Mouse (Mus musculus) kidney, embryonic 16.5 days (tissue): ENCODE results near the gene Rab19. TPM values are rescaled to one million over a fixed set of nuclear protein-coding genes. Genes with fewer than 3 reads are reported as not detected.
"Not testable (repeated sequence)": the region's sequence is repeated elsewhere in the genome, so short reads cannot be mapped to it uniquely, and the experiment has no call there.

Experiments
- ATAC-seq: fragments of 200-750 bp; cut with Nextera tagmentation; 2 replicates; pipeline ENCODE4 v1.8.0; 2017; ENCODE audit warnings: moderate TSS enrichment; ENCODE audit not compliant: low FRiP score, low TSS enrichment
- H3K27ac ChIP-seq: fragments of 300-500 bp; sonication (generic); 2 replicates; pipeline ENCODE4 v1.5.1; 2014; ENCODE audit warnings: low read length
- H3K27me3 ChIP-seq: fragments of 300-500 bp; sonication (generic); 2 replicates; pipeline ENCODE4 v1.6.1; 2014; ENCODE audit warnings: low read length, control low read depth, mixed read lengths; ENCODE audit not compliant: insufficient read depth
- H3K36me3 ChIP-seq: fragments of 300-500 bp; sonication (generic); 2 replicates; pipeline ENCODE4 v1.6.1; 2014; ENCODE audit warnings: low read length, control low read depth, mixed read lengths; ENCODE audit not compliant: insufficient read depth
- H3K4me1 ChIP-seq: fragments of 300-500 bp; sonication (generic); 2 replicates; pipeline ENCODE4 v1.6.1; 2014; ENCODE audit warnings: low read length, control low read depth, mixed read lengths; ENCODE audit not compliant: insufficient read depth
- H3K4me2 ChIP-seq: fragments of 300-500 bp; sonication (generic); replicated peaks from 2 replicates; pipeline ENCODE4 v1.6.1; 2014; ENCODE audit warnings: low read depth, low read length
- H3K4me3 ChIP-seq: fragments of 300-500 bp; sonication (generic); 2 replicates; pipeline ENCODE4 v1.5.1; 2014; ENCODE audit warnings: mild to moderate bottlenecking, low read length
- H3K9ac ChIP-seq: fragments of 300-500 bp; sonication (generic); replicated peaks from 2 replicates; pipeline ENCODE4 v1.6.1; 2014; ENCODE audit warnings: low read length
- H3K9me3 ChIP-seq: fragments of 300-500 bp; sonication (generic); 2 replicates; pipeline ENCODE4 v1.6.1; 2016; ENCODE audit warnings: low read length, control low read depth
- WGBS: fragments of 180-500 bp; shearing (Covaris S2); extraction: QIAGEN DNeasy Blood & Tissue Kit; methylation state at CpG from one replicate; pipeline ENCODE4 v1.1.7; 2014; 5-methylcytosine and 5-hydroxymethylcytosine counted together
- polyA plus RNA-seq: library from polyadenylated mRNA; unstranded; fragments of >200 nt; fragmentation: Nextera tagmentation; extraction: Ambion mirVana; gene quantifications from 2 replicates; pipeline ENCODE4 v1.2.1, GENCODE M21; 2015

Rab19 gene
- polyA plus RNA-seq, 1 experiment from 2014 or later, result 2.2 TPM

GRCm38 (mm10) chr6:39377311-39377827 is 3.6 kb upstream of the Rab19 start, which contains the start of gene Slc37a3:
Slc37a3 (minus strand) TSS chr6:39377675.
- Histone ChIP-seq H3K36me3 (peaks cover 10% of the 10 kb centered on the region), H3K27me3 (no peaks in the 10 kb centered on the region), H3K4me1 (peaks cover 28% of the 10 kb centered on the region), H3K4me2 (peak within 1 kb of the TSS; percentile 73), H3K4me3 (peak within 1 kb of the TSS; percentile 72), H3K9ac (peak within 1 kb of the TSS; percentile 84), H3K27ac (0 out of 2 replicates have a peak within 1 kb of the TSS, but pooled peaks have one; percentile 20), H3K9me3 (0 out of 2 replicates have a peak, but pooled peaks cover 6% of the 10 kb centered on the region)
- 0% methylated on average over 40 of the region's 43 CpGs for WGBS
- peak; percentile 83 for ATAC-seq

- not testable (repeated sequence) for ATAC-seq, H3K4me2 ChIP-seq, H3K4me3 ChIP-seq, H3K27ac ChIP-seq, H3K9me3 ChIP-seq, H3K9ac ChIP-seq, H3K36me3 ChIP-seq, H3K27me3 ChIP-seq
- H3K4me1 ChIP-seq, result peaks cover 19% of the 10 kb centered on the region; the same call in 1 of the 2 replicates
- 74% methylated on average over 11 of the region's 13 CpGs for WGBS
Measured at GRCm38 (mm10) chr6:39378161-39378835, 2.7 kb upstream of the Rab19 start.

- Histone ChIP-seq H3K27ac (no peak overlapping the region), H3K9me3 (0 out of 2 replicates have a peak, but pooled peaks cover 2% of the 10 kb centered on the region), H3K4me3 (no peak overlapping the region), H3K4me2 (no peak overlapping the region), H3K36me3 (peaks cover 5% of the 10 kb centered on the region), H3K27me3 (no peaks in the 10 kb centered on the region), H3K9ac (no peak overlapping the region), H3K4me1 (peaks cover 15% of the 10 kb centered on the region; the same call in 1 of the 2 replicates)
- WGBS, result 64% methylated on average over 4 of the region's 4 CpGs
- no peak for ATAC-seq
Measured at GRCm38 (mm10) chr6:39379224-39379623, 1.8 kb upstream of the Rab19 start.

GRCm38 (mm10) chr6:39379749-39380148 is 1.2 kb upstream of the Rab19 start:
- Histone ChIP-seq H3K4me3 (no peak overlapping the region), H3K4me1 (peaks cover 15% of the 10 kb centered on the region; the same call in 1 of the 2 replicates), H3K4me2 (no peak overlapping the region), H3K36me3 (0 out of 2 replicates have a peak, but pooled peaks cover 1% of the 10 kb centered on the region), H3K27me3 (no peaks in the 10 kb centered on the region), H3K9me3 (no peaks in the 10 kb centered on the region), H3K27ac (no peak overlapping the region), H3K9ac (no peak overlapping the region)
- ATAC-seq, result no peak
- 68% methylated on average over 8 of the region's 8 CpGs for WGBS

GRCm38 (mm10) chr6:39380276-39380675 is 699 bp upstream of the Rab19 start:
- Histone ChIP-seq H3K4me3 (no peak overlapping the region), H3K27ac (no peak overlapping the region), H3K27me3 (no peaks in the 10 kb centered on the region), H3K9me3 (no peaks in the 10 kb centered on the region), H3K4me2 (no peak overlapping the region), H3K4me1 (peaks cover 15% of the 10 kb centered on the region; the same call in 1 of the 2 replicates), H3K36me3 (no peaks in the 10 kb centered on the region), H3K9ac (no peak overlapping the region)
- ATAC-seq, result no peak
- 90% methylated on average over 3 of the region's 3 CpGs for WGBS

GRCm38 (mm10) chr6:39389988-39390387 is 9.0 kb downstream of the Rab19 start:
- Histone ChIP-seq H3K4me1 (no peaks in the 10 kb centered on the region), H3K27me3 (no peaks in the 10 kb centered on the region), H3K27ac (no peak overlapping the region), H3K4me2 (no peak overlapping the region), H3K4me3 (no peak overlapping the region), H3K9me3 (no peaks in the 10 kb centered on the region), H3K9ac (no peak overlapping the region), H3K36me3 (no peaks in the 10 kb centered on the region)
- 95% methylated on average over 2 of the region's 2 CpGs for WGBS
- no peak for ATAC-seq

GRCm38 (mm10) chr6:39395471-39395870 is 14.5 kb downstream of the Rab19 start:
- Histone ChIP-seq H3K27me3 (no peaks in the 10 kb centered on the region), H3K4me1 (no peaks in the 10 kb centered on the region), H3K9me3 (no peaks in the 10 kb centered on the region), H3K36me3 (no peaks in the 10 kb centered on the region), H3K9ac (no peak overlapping the region), H3K4me3 (no peak overlapping the region), H3K4me2 (no peak overlapping the region), H3K27ac (no peak overlapping the region)
- no peak for ATAC-seq
- 61% methylated on average over 4 of the region's 4 CpGs for WGBS

GRCm38 (mm10) chr6:39395916-39396315 is 14.9 kb downstream of the Rab19 start:
- ATAC-seq, result no peak
- 57% methylated on average over 4 of the region's 4 CpGs for WGBS
- H3K4me3 ChIP-seq, result no peak overlapping the region

GRCm38 (mm10) chr6:39397046-39397445 is 16.1 kb downstream of the Rab19 start:
- Histone ChIP-seq H3K4me2 (no peak overlapping the region), H3K4me1 (no peaks in the 10 kb centered on the region), H3K9ac (no peak overlapping the region), H3K36me3 (no peaks in the 10 kb centered on the region), H3K9me3 (no peaks in the 10 kb centered on the region), H3K4me3 (no peak overlapping the region), H3K27me3 (no peaks in the 10 kb centered on the region), H3K27ac (no peak overlapping the region)
- WGBS, result 90% methylated on average over 6 of the region's 6 CpGs
- no peak for ATAC-seq

More at GRCm38 (mm10) chr6:39395916-39396315, 14.9 kb downstream of the Rab19 start:
- no peak overlapping the region for H3K27ac ChIP-seq
- H3K4me1 ChIP-seq, result no peaks in the 10 kb centered on the region
- no peak overlapping the region for H3K9ac ChIP-seq
- no peaks in the 10 kb centered on the region for H3K27me3 ChIP-seq
- no peak overlapping the region for H3K4me2 ChIP-seq
- no peaks in the 10 kb centered on the region for H3K9me3 ChIP-seq
- no peaks in the 10 kb centered on the region for H3K36me3 ChIP-seq

GRCm38 (mm10) chr6:39398342-39398741 is 17.4 kb downstream of the Rab19 start:
- Histone ChIP-seq H3K27me3 (no peaks in the 10 kb centered on the region), H3K4me2 (no peak overlapping the region), H3K9ac (no peak overlapping the region), H3K4me1 (no peaks in the 10 kb centered on the region), H3K27ac (no peak overlapping the region), H3K36me3 (0 out of 2 replicates have a peak, but pooled peaks cover 2% of the 10 kb centered on the region), H3K9me3 (no peaks in the 10 kb centered on the region), H3K4me3 (no peak overlapping the region)
- no peak for ATAC-seq
- WGBS, result 81% methylated on average over 9 of the region's 9 CpGs
